Mouse (Mus musculus): ENCODE measurements at regions not wholly inside any gene's neighbourhood (a gene's known extent, or its start where the extent isn't known, plus 50 kb on each side); places are given as distances from the start of the nearest gene placed in this dataset.

- DNase-seq = peak in 1 of 2 experiments; percentile 5
Measured at GRCm38 (mm10) chr16:51690861-51691260, 340.2 kb upstream of the Cblb start.

GRCm38 (mm10) chr16:51705026-51705425 is 326.0 kb upstream of the Cblb start:
- no peak for DNase-seq

GRCm38 (mm10) chr16:51718695-51719094 is 312.3 kb upstream of the Cblb start:
- DNase-seq = no peak

- no peak for DNase-seq
Measured at GRCm38 (mm10) chr16:51719637-51720036, 311.4 kb upstream of the Cblb start.

- no peak for DNase-seq
Measured at GRCm38 (mm10) chr16:51722682-51723081, 308.3 kb upstream of the Cblb start.

GRCm38 (mm10) chr16:51741875-51742274 is 289.1 kb upstream of the Cblb start:
- DNase-seq = no peak

- DNase-seq = peak in 1 of 2 experiments; percentile 3
Measured at GRCm38 (mm10) chr16:51751878-51752277, 279.1 kb upstream of the Cblb start.

GRCm38 (mm10) chr16:51758361-51759227 is 272.4 kb upstream of the Cblb start:
- no peak for DNase-seq

- no peak for DNase-seq
Measured at GRCm38 (mm10) chr16:51759228-51759647, 271.8 kb upstream of the Cblb start.

- DNase-seq = no peak
Measured at GRCm38 (mm10) chr16:51767556-51767955, 263.5 kb upstream of the Cblb start.

- no peak for DNase-seq
Measured at GRCm38 (mm10) chr16:51778920-51779319, 252.1 kb upstream of the Cblb start.

GRCm38 (mm10) chr16:51795003-51795402 is 236.0 kb upstream of the Cblb start:
- DNase-seq = no peak

- DNase-seq = no peak
Measured at GRCm38 (mm10) chr16:51807323-51807722, 223.7 kb upstream of the Cblb start.

- DNase-seq = no peak
Measured at GRCm38 (mm10) chr16:51809120-51809519, 221.9 kb upstream of the Cblb start.

GRCm38 (mm10) chr16:51811073-51811472 is 220.0 kb upstream of the Cblb start:
- no peak for DNase-seq

GRCm38 (mm10) chr16:51842770-51843169 is 188.3 kb upstream of the Cblb start:
- DNase-seq = no peak

GRCm38 (mm10) chr16:51845539-51845938 is 185.5 kb upstream of the Cblb start:
- DNase-seq = no peak

GRCm38 (mm10) chr16:51880711-51881110 is 150.3 kb upstream of the Cblb start:
- no peak for DNase-seq

- no peak for DNase-seq
Measured at GRCm38 (mm10) chr16:51881127-51881526, 149.9 kb upstream of the Cblb start.

GRCm38 (mm10) chr16:51883813-51884212 is 147.2 kb upstream of the Cblb start:
- DNase-seq = no peak

- no peak for DNase-seq
Measured at GRCm38 (mm10) chr16:51887496-51887895, 143.5 kb upstream of the Cblb start.

GRCm38 (mm10) chr16:51905588-51905987 is 125.4 kb upstream of the Cblb start:
- no peak for DNase-seq

- DNase-seq = no peak
Measured at GRCm38 (mm10) chr16:51906686-51907085, 124.3 kb upstream of the Cblb start.

GRCm38 (mm10) chr16:51910046-51910445 is 121.0 kb upstream of the Cblb start:
- no peak for DNase-seq
